Mouse (Mus musculus): Measurements from ENCODE around the gene Camk2d.

GRCm38 (mm10) chr3:126628380-126628779, 32.3 kb downstream of the Camk2d start:
- TF ChIP-seq CTCF (IDR thresholded peaks at IDR 0.05; ENCODE audit: low read depth, low read length) (no peak), GATA1 (IDR thresholded peaks at IDR 0.05; ENCODE audit: borderline replicate concordance, low read length) (no peak), TAL1 (conservative IDR thresholded peaks at IDR 0.05; ENCODE audit: low read depth, low read length) (no peak), POLR2AphosphoS5 (IDR thresholded peaks at IDR 0.05; ENCODE audit: insufficient replicate concordance, low read depth, low read length) (no peak), GATA2 (IDR thresholded peaks at IDR 0.05; ENCODE audit: borderline replicate concordance, low read depth, low read length) (no peak)

Data from G1E (cell line).